In genomic region chr7:35386525-35386952, GRCm38 (mm10) we compare ENCODE assay signal across 10 mouse cellular contexts. TPM values are rescaled to one million over a fixed set of nuclear protein-coding genes. Genes with fewer than 3 reads are reported as not detected.
DNase-seq lines count a peak whose midpoint lies in the region; ATAC-seq and TF ChIP-seq lines count a peak whose summit lies in the region.
"Had no signal": no experiment of that assay in that cellular context is flagged by ENCODE, and none has a peak within 500 bp of the region (broad histone marks: within the 10 kb centered on the region; RNA-seq: fewer than 3 reads in every experiment).

No protein-coding gene starts in this region.

- no peak for TF ChIP-seq EP300 in ES-Bruce4 (IDR thresholded peaks at IDR 0.05; ENCODE audit: insufficient read depth, low read depth, low read length)

- H3K9ac ChIP-seq in ES-Bruce4 (ENCODE audit: low read depth, poor library complexity, severe bottlenecking), result no peak overlapping the region
- no peak overlapping the region for H3K9ac ChIP-seq in heart, embryonic 16.5 days (ENCODE audit: low read length)
- H3K9ac ChIP-seq in lung, embryonic 15.5 days, result no peak overlapping the region
- H3K9ac ChIP-seq: embryonic facial prominence, embryonic 13.5 days; midbrain, embryonic 12.5 days had no signal

- TF ChIP-seq CTCF in ES-Bruce4 (IDR thresholded peaks at IDR 0.05; ENCODE audit: low read depth, low read length), result peak; percentile 83

- DNase-seq in adrenal gland, postnatal 14 days, result peak; percentile 29
- no peak for DNase-seq in adrenal gland, adult 8-10 months
- no peak for DNase-seq in left cerebral cortex, adult 18-20 months (ENCODE audit: low spot score in 2 of 2)
- no peak for DNase-seq in right cerebral cortex, postnatal 4 days
- DNase-seq in frontal cortex, postnatal 36 days (ENCODE audit: low spot score in 2 of 2), result no peak

- no peak overlapping the region for H3K4me2 ChIP-seq in heart, embryonic 16.5 days (ENCODE audit: low read depth, low read length)
- no peak overlapping the region for H3K4me2 ChIP-seq in lung, embryonic 15.5 days
- H3K4me2 ChIP-seq: embryonic facial prominence, embryonic 13.5 days; midbrain, embryonic 12.5 days had no signal

- ATAC-seq in heart, embryonic 16.5 days (replicated peaks; ENCODE audit: extremely low read depth, insufficient read depth, low FRiP score), result peak; percentile 85
- ATAC-seq in lung, embryonic 15.5 days (ENCODE audit: borderline replicate concordance, extremely low read depth, low FRiP score, low TSS enrichment), result peak; percentile 43; the same call in 1 of the 2 replicates

- H3K4me1 ChIP-seq in ES-Bruce4 (ENCODE audit: control insufficient read depth, insufficient read depth, low read length), result peaks cover 4% of the 10 kb centered on the region
- H3K4me1 ChIP-seq in heart, embryonic 16.5 days (ENCODE audit: control insufficient read depth, insufficient read depth, low read length), result peaks cover 7% of the 10 kb centered on the region; the same call in 1 of the 2 replicates
- no peaks in the 10 kb centered on the region for H3K4me1 ChIP-seq in lung, embryonic 15.5 days
- H3K4me1 ChIP-seq: embryonic facial prominence, embryonic 13.5 days; midbrain, embryonic 12.5 days had no signal

- no peak for TF ChIP-seq POLR2A in ES-Bruce4 (IDR thresholded peaks at IDR 0.05; ENCODE audit: insufficient read depth, low read length)

- H3K27me3 ChIP-seq in ES-Bruce4 (ENCODE audit: control insufficient read depth, insufficient read depth, low read length, poor library complexity, severe bottlenecking), result no peaks in the 10 kb centered on the region
- no peaks in the 10 kb centered on the region for H3K27me3 ChIP-seq in heart, embryonic 16.5 days (ENCODE audit: control insufficient read depth, insufficient read depth, low read length)
- H3K27me3 ChIP-seq in lung, embryonic 15.5 days, result no peaks in the 10 kb centered on the region
- H3K27me3 ChIP-seq: embryonic facial prominence, embryonic 13.5 days; midbrain, embryonic 12.5 days had no signal

- 43% methylated on average over 6 of the region's 6 CpGs for WGBS in heart, embryonic 16.5 days
- WGBS in lung, embryonic 15.5 days, result 47% methylated on average over 6 of the region's 6 CpGs

- no peak overlapping the region for H3K4me3 ChIP-seq in ES-Bruce4 (ENCODE audit: low read depth, low read length)
- no peak overlapping the region for H3K4me3 ChIP-seq in heart, embryonic 16.5 days (ENCODE audit: low read length)
- no peak overlapping the region for H3K4me3 ChIP-seq in lung, embryonic 15.5 days
- H3K4me3 ChIP-seq: embryonic facial prominence, embryonic 13.5 days; midbrain, embryonic 12.5 days had no signal

- no peaks in the 10 kb centered on the region for H3K9me3 ChIP-seq in ES-Bruce4 (replicated peaks; ENCODE audit: control insufficient read depth, insufficient read depth, low read length, poor library complexity, severe bottlenecking)
- no peaks in the 10 kb centered on the region for H3K9me3 ChIP-seq in heart, embryonic 16.5 days (replicated peaks; ENCODE audit: control insufficient read depth, low read length)
- H3K9me3 ChIP-seq in lung, embryonic 15.5 days, result no peaks in the 10 kb centered on the region
- H3K9me3 ChIP-seq: embryonic facial prominence, embryonic 13.5 days; midbrain, embryonic 12.5 days had no signal

- no peak overlapping the region for H3K27ac ChIP-seq in ES-Bruce4 (ENCODE audit: insufficient read depth, low read length)
- no peak overlapping the region for H3K27ac ChIP-seq in heart, embryonic 16.5 days (ENCODE audit: low read length)
- H3K27ac ChIP-seq in lung, embryonic 15.5 days, result no peak overlapping the region
- H3K27ac ChIP-seq: embryonic facial prominence, embryonic 13.5 days; midbrain, embryonic 12.5 days had no signal

- no peaks in the 10 kb centered on the region for H3K36me3 ChIP-seq in ES-Bruce4 (ENCODE audit: control insufficient read depth, insufficient read depth, low read length, poor library complexity, severe bottlenecking)
- no peaks in the 10 kb centered on the region for H3K36me3 ChIP-seq in heart, embryonic 16.5 days (ENCODE audit: control insufficient read depth, insufficient read depth)
- no peaks in the 10 kb centered on the region for H3K36me3 ChIP-seq in lung, embryonic 15.5 days
- H3K36me3 ChIP-seq: embryonic facial prominence, embryonic 13.5 days; midbrain, embryonic 12.5 days had no signal

RNA-seq across cellular contexts. Expression of gene Faap24, which starts 10.1 kb away (rescaled TPM):
- 5.6 and 8.4 TPM in 2 replicates for total RNA-seq in adrenal gland, postnatal 14 days (2021)
- total RNA-seq in adrenal gland, adult 8-10 months (2022), result 1 to 10 TPM; 6.7 to 9.5 (median 7.8) TPM
- 8.7 and 9.1 TPM in 2 replicates for polyA plus RNA-seq in ES-Bruce4 (2011; ENCODE audit: insufficient read depth, insufficient read length, low read depth, missing spikeins)
- polyA plus RNA-seq in heart, embryonic 16.5 days (2015; fragmentation: Nextera tagmentation; extraction: Ambion mirVana), result 13.6 and 16.1 TPM in 2 replicates
- 18.0 and 19.0 TPM in 2 replicates for polyA plus RNA-seq in lung, embryonic 15.5 days (2015; fragmentation: Nextera tagmentation; extraction: Ambion mirVana)
- 1 to 10 TPM; 4.8 to 5.0 TPM for total RNA-seq in left cerebral cortex, adult 18-20 months (2021)

RNA-seq across cellular contexts. Expression of gene Cep89, which starts 10.3 kb away (rescaled TPM):
- 16.9 and 18.4 TPM in 2 replicates for total RNA-seq in adrenal gland, postnatal 14 days (2021)
- 10 to 100 TPM; 18.7 to 30.1 (median 22.7) TPM for total RNA-seq in adrenal gland, adult 8-10 months (2022)
- 37.2 and 40.2 TPM in 2 replicates for polyA plus RNA-seq in ES-Bruce4 (2011; ENCODE audit: insufficient read depth, insufficient read length, low read depth, missing spikeins)
- 44.9 and 45.2 TPM in 2 replicates for polyA plus RNA-seq in heart, embryonic 16.5 days (2015; fragmentation: Nextera tagmentation; extraction: Ambion mirVana)
- 52.9 and 56.8 TPM in 2 replicates for polyA plus RNA-seq in lung, embryonic 15.5 days (2015; fragmentation: Nextera tagmentation; extraction: Ambion mirVana)
- 10 to 100 TPM; 18.2 to 18.9 TPM for total RNA-seq in left cerebral cortex, adult 18-20 months (2021)

RNA-seq across cellular contexts. Expression of gene Rhpn2, which starts 52.6 kb away (rescaled TPM):
- total RNA-seq in adrenal gland, postnatal 14 days (2021), result 2.8 and 4.7 TPM in 2 replicates
- 1 to 10 TPM; 1.9 to 3.3 (median 2.9) TPM for total RNA-seq in adrenal gland, adult 8-10 months (2022)
- 22.1 and 26.5 TPM in 2 replicates for polyA plus RNA-seq in ES-Bruce4 (2011; ENCODE audit: insufficient read depth, insufficient read length, low read depth, missing spikeins)
- polyA plus RNA-seq in heart, embryonic 16.5 days (2015; fragmentation: Nextera tagmentation; extraction: Ambion mirVana), result 5.8 TPM in 2 replicates
- polyA plus RNA-seq in lung, embryonic 15.5 days (2015; fragmentation: Nextera tagmentation; extraction: Ambion mirVana), result 4.7 and 5.0 TPM in 2 replicates
- total RNA-seq in left cerebral cortex, adult 18-20 months (2021), result 1 to 10 TPM; 5.3 to 6.2 TPM
